Mouse (Mus musculus): ENCODE measurements around the gene Hist2h3c1.
A peak's percentile ranks its signal among the peaks of the same experiment; 100 is the strongest.

Gene Hist2h3c1

DNA sequence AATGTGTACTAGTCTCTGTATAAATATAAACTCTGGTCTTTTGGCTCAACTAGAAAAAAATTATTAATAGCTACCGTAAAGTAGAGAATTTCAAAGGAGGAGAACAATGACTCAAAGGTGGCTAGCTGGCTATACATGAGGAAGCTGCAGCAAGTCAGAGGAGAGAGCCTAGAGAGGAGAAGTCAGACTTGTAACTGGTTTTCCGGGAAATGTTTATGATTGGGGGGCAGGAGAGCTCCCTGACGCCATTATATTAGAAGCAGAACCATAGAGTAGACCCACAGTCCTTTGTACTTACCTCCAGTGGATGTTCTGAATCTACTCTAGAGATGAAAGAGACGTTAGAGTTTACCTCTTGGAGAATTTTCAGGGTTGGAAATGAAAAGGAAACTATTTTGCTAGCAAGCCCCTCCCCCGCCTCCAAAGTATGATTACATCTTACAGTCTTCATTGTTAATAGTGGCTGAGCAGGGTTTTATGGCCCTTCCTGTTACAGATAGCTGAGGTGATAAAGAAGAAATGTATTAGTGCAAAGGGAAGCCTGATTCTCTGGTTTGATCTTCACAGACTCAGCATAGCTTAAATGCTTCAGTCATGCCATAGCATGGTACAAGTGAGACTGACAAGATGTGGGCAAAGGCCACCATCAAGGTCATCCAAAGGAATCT, 9.6 kb downstream of the Hist2h3c1 start:
- no peak for DNase-seq (ENCODE audit: low spot score in 2 of 2)

- no peak for DNase-seq (ENCODE audit: low spot score in 2 of 2)
These were observed 10.7 kb downstream of the Hist2h3c1 start for GRCm38 (mm10) chr3:96257190-96257589.

GRCm38 (mm10) chr3:96260220-96260619, 13.7 kb downstream of the Hist2h3c1 start:
- no peak for DNase-seq (ENCODE audit: low spot score in 2 of 2)

- no peak for DNase-seq (ENCODE audit: low spot score in 2 of 2)
These were observed 15.1 kb downstream of the Hist2h3c1 start for GRCm38 (mm10) chr3:96261623-96262022.

GRCm38 (mm10) chr3:96262216-96262875, 15.9 kb downstream of the Hist2h3c1 start:
- DNase-seq (ENCODE audit: low spot score in 2 of 2) = peak; percentile 81 to 87

DNA sequence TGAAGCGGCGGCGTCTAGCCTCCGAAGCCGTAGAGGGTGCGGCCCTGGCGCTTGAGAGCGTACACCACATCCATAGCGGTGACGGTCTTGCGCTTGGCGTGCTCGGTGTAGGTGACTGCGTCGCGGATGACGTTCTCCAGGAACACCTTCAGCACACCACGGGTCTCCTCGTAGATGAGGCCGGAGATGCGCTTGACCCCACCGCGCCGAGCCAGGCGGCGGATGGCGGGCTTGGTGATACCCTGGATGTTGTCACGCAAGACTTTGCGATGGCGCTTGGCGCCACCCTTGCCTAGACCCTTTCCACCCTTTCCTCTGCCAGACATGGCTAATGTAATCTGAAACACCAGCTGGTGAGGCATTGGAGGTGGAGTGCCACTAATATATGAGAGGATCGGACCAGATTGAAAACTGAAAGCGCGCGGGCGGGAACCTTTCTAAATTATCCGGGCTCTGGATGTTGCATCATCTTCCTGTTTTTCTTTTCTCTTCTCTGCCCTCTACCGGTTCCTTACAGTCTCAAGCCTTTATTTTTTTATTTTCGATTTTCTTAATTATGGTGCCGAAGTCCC, 16.6 kb downstream of the Hist2h3c1 start, which contains the start of gene Hist2h4:
Hist2h4 (minus strand) TSS at position 333 of the 572 bp plus-strand sequence.
- peak; percentile 96 to 98 for DNase-seq (ENCODE audit: low spot score in 2 of 2)

- peak; percentile 54 to 81 for DNase-seq (ENCODE audit: low spot score in 2 of 2)
These were observed 17.3 kb downstream of the Hist2h3c1 start for GRCm38 (mm10) chr3:96263558-96264403.

DNA sequence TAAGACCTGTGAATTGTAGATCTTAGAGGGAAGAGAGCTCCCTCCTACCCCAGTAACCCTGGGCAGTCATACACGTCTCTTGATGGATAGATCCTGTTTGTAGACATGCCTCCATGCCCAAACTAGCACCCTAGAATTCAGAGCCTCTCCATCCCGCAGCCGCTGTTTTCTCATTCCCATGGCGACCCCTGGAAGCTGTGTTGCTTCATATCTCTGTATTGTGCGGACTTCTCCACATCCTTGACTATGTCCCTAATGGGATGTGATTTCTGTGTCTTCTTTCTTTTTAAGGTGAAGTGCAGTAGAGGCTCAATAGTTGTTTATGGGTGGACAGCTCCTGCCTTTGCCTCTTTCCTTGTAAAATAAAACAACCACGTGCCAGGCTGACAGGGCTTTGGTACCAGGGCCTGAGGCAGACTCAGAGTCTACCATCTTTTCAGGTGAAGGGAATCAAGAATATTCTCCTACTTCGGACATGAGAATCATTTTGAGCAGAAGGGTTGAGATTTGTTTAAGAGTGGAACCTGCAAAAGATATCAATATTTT, 18.0 kb downstream of the Hist2h3c1 start:
- DNase-seq (ENCODE audit: low spot score in 2 of 2) = peak in 1 of 2 experiments; percentile 67

DNA sequence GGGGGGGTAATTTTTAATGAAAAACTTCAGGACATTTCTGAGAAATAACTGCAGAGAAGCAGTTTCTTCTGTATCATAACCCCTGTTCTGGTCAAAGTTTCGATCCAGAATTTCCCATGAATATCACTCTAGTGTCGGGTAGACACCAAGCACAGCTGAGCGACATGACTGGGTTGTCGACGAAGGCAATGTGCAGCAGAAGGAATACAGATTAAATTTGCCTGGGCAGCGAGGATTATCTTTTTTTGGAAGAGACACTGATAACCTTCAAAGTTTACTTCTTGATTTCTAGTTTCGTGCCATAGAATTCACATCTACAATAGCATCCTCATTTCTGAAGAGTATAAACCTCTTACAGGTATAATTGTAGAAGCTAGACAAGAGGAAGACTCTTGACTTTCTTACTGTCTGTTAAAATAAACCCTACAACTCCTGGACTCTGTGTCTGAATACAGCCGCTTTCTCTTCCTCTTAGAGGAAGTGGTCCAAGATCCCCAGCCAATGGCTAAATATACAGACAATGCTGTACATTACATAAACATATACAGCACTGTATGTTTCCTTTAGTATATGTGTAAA, 19.7 kb downstream of the Hist2h3c1 start:
- DNase-seq (ENCODE audit: low spot score in 2 of 2) = no peak

- no peak for DNase-seq (ENCODE audit: low spot score in 2 of 2)
These were observed 21.1 kb downstream of the Hist2h3c1 start for GRCm38 (mm10) chr3:96267541-96267940.

DNA sequence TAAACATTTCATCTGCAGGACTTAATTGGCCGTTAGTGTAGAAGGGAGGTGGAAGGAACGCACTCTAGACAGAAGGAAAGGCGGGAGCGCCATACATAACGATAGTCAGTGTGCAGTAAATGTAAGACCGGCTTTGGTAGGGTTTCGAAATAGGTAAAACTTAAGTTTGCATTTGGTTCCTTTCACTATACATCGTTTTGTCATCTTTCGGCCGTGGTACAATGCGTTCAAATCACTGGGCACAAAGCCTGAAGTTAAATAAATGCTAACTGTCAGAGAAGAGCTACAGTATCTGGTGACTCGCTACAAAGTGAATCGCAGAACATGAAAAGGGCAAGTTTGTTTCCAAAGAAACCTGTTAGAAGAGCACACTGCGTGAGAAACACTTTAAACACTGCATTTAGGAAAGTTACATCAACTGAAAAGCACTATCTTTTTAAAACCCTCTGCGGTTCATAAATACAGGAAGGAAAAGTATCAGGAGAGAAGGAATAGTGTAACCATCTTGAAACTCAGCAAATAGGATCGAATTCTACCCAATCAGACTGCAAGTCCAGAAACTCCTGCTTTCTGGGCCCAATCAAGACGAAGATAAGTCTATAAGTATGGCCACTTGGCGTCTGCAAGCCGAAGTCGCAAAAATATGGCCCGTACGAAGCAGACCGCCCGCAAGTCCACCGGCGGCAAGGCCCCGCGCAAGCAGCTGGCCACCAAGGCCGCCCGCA, 21.7 kb downstream of the Hist2h3c1 start, which contains the start of gene Hist2h3b:
Hist2h3b (plus strand) TSS at position 604 of the 725 bp plus-strand sequence.
- peak; percentile 89 to 96 for DNase-seq (ENCODE audit: low spot score in 2 of 2)

DNA sequence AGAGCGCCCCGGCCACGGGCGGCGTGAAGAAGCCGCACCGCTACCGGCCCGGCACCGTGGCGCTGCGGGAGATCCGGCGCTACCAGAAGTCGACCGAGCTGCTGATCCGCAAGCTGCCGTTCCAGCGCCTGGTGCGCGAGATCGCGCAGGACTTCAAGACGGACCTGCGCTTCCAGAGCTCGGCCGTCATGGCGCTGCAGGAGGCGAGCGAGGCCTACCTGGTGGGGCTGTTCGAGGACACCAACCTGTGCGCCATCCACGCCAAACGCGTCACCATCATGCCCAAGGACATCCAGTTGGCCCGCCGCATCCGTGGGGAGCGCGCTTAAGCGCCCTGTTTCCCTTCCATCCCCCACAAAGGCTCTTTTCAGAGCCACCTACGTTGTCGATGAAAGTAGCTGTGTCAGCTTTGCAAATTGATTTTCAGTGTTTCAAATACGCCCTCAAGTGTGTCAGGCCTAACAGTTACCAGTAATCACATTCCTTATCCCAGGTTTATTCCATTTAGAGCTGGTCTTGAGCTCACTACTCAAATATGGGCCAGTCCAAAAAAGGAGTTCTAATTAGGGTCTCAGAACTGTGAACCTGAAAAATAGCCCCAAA, 22.4 kb downstream of the Hist2h3c1 start:
- peak; percentile 48 to 81 for DNase-seq (ENCODE audit: low spot score in 2 of 2)

DNA sequence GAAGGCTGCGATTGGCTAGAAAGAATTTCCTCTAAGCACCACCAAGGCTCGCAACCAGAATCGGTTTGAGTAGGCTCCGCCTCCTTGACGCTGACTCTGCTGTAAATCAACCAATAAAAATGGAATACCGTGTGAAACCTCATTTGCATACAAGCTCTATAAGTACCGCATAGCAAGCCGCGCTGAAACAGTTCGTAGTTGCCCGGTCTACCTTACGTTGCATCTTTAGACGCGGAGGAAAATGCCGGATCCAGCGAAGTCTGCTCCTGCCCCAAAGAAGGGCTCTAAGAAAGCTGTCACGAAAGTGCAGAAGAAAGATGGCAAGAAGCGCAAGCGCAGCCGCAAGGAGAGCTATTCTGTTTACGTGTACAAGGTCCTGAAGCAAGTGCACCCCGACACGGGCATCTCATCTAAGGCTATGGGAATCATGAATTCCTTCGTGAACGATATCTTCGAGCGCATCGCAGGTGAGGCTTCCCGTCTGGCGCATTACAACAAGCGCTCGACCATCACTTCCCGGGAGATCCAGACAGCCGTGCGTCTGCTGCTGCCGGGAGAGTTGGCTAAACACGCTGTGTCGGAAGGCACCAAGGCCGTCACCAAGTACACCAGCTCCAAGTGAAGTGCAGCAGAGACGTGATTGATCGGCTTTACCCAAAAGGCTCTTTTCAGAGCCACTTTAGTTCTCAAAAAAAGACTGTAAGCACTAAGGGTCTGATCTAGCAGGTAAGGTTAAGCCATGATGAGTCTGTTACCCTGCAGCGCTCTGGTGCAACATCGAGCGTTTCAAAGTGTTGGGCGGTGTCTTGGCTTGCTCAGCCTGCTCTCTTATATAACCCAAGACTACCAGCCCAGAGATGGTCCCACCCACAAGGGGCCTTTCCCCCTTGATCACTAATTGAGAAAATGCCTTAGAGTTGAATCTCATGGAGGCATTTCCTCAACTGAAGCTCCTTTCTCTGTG, 23.3 kb downstream of the Hist2h3c1 start, which contains the start of gene Hist2h2bb:
Hist2h2bb (plus strand) TSS at position 242 of the 964 bp plus-strand sequence.
- peak; percentile 92 to 96 for DNase-seq (ENCODE audit: low spot score in 2 of 2)

GRCm38 (mm10) chr3:96273591-96274465, 27.3 kb downstream of the Hist2h3c1 start:
- DNase-seq (ENCODE audit: low spot score in 2 of 2) = peak in 1 of 2 experiments; percentile 28

GRCm38 (mm10) chr3:96277428-96277799, 30.9 kb downstream of the Hist2h3c1 start:
- peak; percentile 84 to 92 for DNase-seq (ENCODE audit: low spot score in 2 of 2)

GRCm38 (mm10) chr3:96277800-96278624, 31.5 kb downstream of the Hist2h3c1 start:
- DNase-seq (ENCODE audit: low spot score in 2 of 2) = peak; percentile 95 to 98

- no peak for DNase-seq (ENCODE audit: low spot score in 2 of 2)
These were observed 34.2 kb downstream of the Hist2h3c1 start for GRCm38 (mm10) chr3:96280660-96281059.
